Mouse (Mus musculus) CH12.LX (cell line): ENCODE measurements around the gene Cmip. TPM values are rescaled to one million over a fixed set of nuclear protein-coding genes. Genes with fewer than 3 reads are reported as not detected.

Experiments used
- DNase-seq: peaks from one replicate; pipeline ENCODE4 v3.0.0-alpha.2; 2013; ENCODE audit errors: extremely low read depth
- H3K27ac ChIP-seq: 2 replicates; pipeline ENCODE4 v1.5.1; 2012; ENCODE audit warnings: low read depth, mild to moderate bottlenecking, control low read depth, moderate library complexity; ENCODE audit not compliant: insufficient read depth
- H3K27me3 ChIP-seq: replicated peaks from 2 replicates; pipeline ENCODE3; 2012; ENCODE audit warnings: inconsistent platforms
- H3K36me3 ChIP-seq, 2 experiments: replicated peaks in 1 of 2; 2 replicates each; pipeline versions ENCODE3 to v1.6.1; 2012; ENCODE audit warnings: inconsistent platforms in 1 of 2, low read length in 1 of 2, mild to moderate bottlenecking in 1 of 2, mixed read lengths in 1 of 2, moderate library complexity in 1 of 2; ENCODE audit not compliant: control insufficient read depth in 1 of 2, insufficient read depth in 1 of 2
- H3K4me1 ChIP-seq, 2 experiments: 2 replicates each; pipeline ENCODE4 v1.6.1; 2012; ENCODE audit warnings: inconsistent platforms in 1 of 2, moderate library complexity in 1 of 2; ENCODE audit not compliant: insufficient read depth in 2 of 2, control insufficient read depth in 1 of 2
- H3K4me2 ChIP-seq: 2 replicates; pipeline ENCODE4 v1.6.1; 2012; ENCODE audit warnings: low read depth, mild to moderate bottlenecking, control low read depth; ENCODE audit not compliant: poor library complexity, insufficient read depth, severe bottlenecking
- H3K4me3 ChIP-seq, 3 experiments: fragments of 150-350 bp in 1 of 3; sonication (generic) in 1 of 3; replicated peaks in 1 of 3; 2 replicates each; pipeline versions ENCODE3 to v1.5.1; 2011 to 2012; ENCODE audit warnings: low read depth in 2 of 3, low read length in 2 of 3, mild to moderate bottlenecking in 2 of 3, moderate library complexity in 2 of 3, control low read depth in 1 of 3, improper control_type of control experiment in 1 of 3, inconsistent platforms in 1 of 3, mixed read lengths in 1 of 3; ENCODE audit not compliant: poor library complexity in 1 of 3
- H3K79me2 ChIP-seq: replicated peaks from 2 replicates; pipeline ENCODE4 v1.6.1; 2012; ENCODE audit warnings: mild to moderate bottlenecking, moderate library complexity; ENCODE audit not compliant: control insufficient read depth, poor library complexity, insufficient read depth, severe bottlenecking; ENCODE audit errors: extremely low read depth
- H3K9ac ChIP-seq: 2 replicates; pipeline ENCODE4 v1.6.1; 2012; ENCODE audit warnings: low read depth, mild to moderate bottlenecking, control low read depth, moderate library complexity; ENCODE audit not compliant: insufficient read depth
- H3K9me3 ChIP-seq: replicated peaks from 2 replicates; pipeline ENCODE3; 2012; ENCODE audit warnings: low read length, inconsistent platforms, mixed read lengths
- BHLHE40 ChIP-seq: IDR thresholded peaks from 2 replicates; pipeline ENCODE4 v1.6.1; 2011; ENCODE audit warnings: mild to moderate bottlenecking, low read depth, low read length, improper control_type of control experiment
- CHD1 ChIP-seq: IDR thresholded peaks from 2 replicates; pipeline ENCODE4 v1.6.1; 2012; ENCODE audit warnings: low read depth, low read length, improper control_type of control experiment, inconsistent platforms
- CHD2 ChIP-seq: IDR thresholded peaks from 2 replicates; pipeline ENCODE4 v1.6.1; 2011; ENCODE audit warnings: low read length, improper control_type of control experiment
- CTCF ChIP-seq, 2 experiments: IDR thresholded peaks in 1 of 2; conservative IDR thresholded peaks in 1 of 2; 2 replicates each; pipeline ENCODE4 v1.5.1; 2011 to 2012; ENCODE audit warnings: low read depth in 2 of 2, low read length in 2 of 2, improper control_type of control experiment in 1 of 2, inconsistent platforms in 1 of 2, mild to moderate bottlenecking in 1 of 2, moderate library complexity in 1 of 2
- E2F4 ChIP-seq: IDR thresholded peaks from 2 replicates; pipeline ENCODE4 v1.6.1; 2011; ENCODE audit warnings: low read depth, low read length, improper control_type of control experiment; ENCODE audit not compliant: insufficient replicate concordance
- ELF1 ChIP-seq: IDR thresholded peaks from 2 replicates; pipeline ENCODE4 v1.6.1; 2014; ENCODE audit warnings: low read depth, mild to moderate bottlenecking, inconsistent platforms, low read length, improper control_type of control experiment
- EP300 ChIP-seq: IDR thresholded peaks from 2 replicates; pipeline ENCODE4 v1.6.1; 2011; ENCODE audit warnings: low read length, improper control_type of control experiment
- ETS1 ChIP-seq: conservative IDR thresholded peaks from 2 replicates; pipeline ENCODE4 v1.6.1; 2012; ENCODE audit warnings: low read depth, mild to moderate bottlenecking, inconsistent platforms, low read length, improper control_type of control experiment, moderate library complexity
- HCFC1 ChIP-seq: IDR thresholded peaks from 2 replicates; pipeline ENCODE4 v1.6.1; 2012; ENCODE audit warnings: low read depth, mild to moderate bottlenecking, inconsistent platforms, low read length, improper control_type of control experiment
- IRF4 ChIP-seq: IDR thresholded peaks from 2 replicates; pipeline ENCODE4 v1.6.1; 2014; ENCODE audit warnings: low read depth, mild to moderate bottlenecking, inconsistent platforms, low read length, improper control_type of control experiment
- JUND ChIP-seq: conservative IDR thresholded peaks from 2 replicates; pipeline ENCODE4 v1.6.1; 2011; ENCODE audit warnings: low read depth, low read length, improper control_type of control experiment
- KAT2A ChIP-seq: IDR thresholded peaks from 2 replicates; pipeline ENCODE4 v1.6.1; 2012; ENCODE audit warnings: low read length, improper control_type of control experiment, inconsistent platforms; ENCODE audit not compliant: insufficient replicate concordance
- MAFK ChIP-seq: IDR thresholded peaks from 2 replicates; pipeline ENCODE4 v1.6.1; 2011; ENCODE audit warnings: low read length, improper control_type of control experiment; ENCODE audit not compliant: insufficient replicate concordance
- MAX ChIP-seq: IDR thresholded peaks from 2 replicates; pipeline ENCODE4 v1.6.1; 2011; ENCODE audit warnings: low read length, improper control_type of control experiment
- MAZ ChIP-seq: IDR thresholded peaks from 2 replicates; pipeline ENCODE4 v1.6.1; 2012; ENCODE audit warnings: low read depth, mild to moderate bottlenecking, inconsistent platforms, low read length, improper control_type of control experiment, moderate library complexity
- MEF2A ChIP-seq: IDR thresholded peaks from 2 replicates; pipeline ENCODE4 v1.6.1; 2014; ENCODE audit warnings: low read depth, mild to moderate bottlenecking, inconsistent platforms, low read length, improper control_type of control experiment, borderline replicate concordance
- NELFE ChIP-seq: IDR thresholded peaks from 2 replicates; pipeline ENCODE4 v1.6.1; 2011; ENCODE audit warnings: low read depth, low read length, improper control_type of control experiment
- NRF1 ChIP-seq: IDR thresholded peaks from 2 replicates; pipeline ENCODE4 v1.6.1; 2014; ENCODE audit warnings: low read depth, mild to moderate bottlenecking, inconsistent platforms, low read length, improper control_type of control experiment, moderate library complexity
- PAX5 ChIP-seq: IDR thresholded peaks from 2 replicates; pipeline ENCODE4 v1.6.1; 2012; ENCODE audit warnings: low read length, inconsistent platforms, mixed read lengths
- POLR2A ChIP-seq: IDR thresholded peaks from 2 replicates; pipeline ENCODE4 v1.6.1; 2011; ENCODE audit warnings: low read depth, mild to moderate bottlenecking, improper control_type of control experiment, low read length
- POLR2AphosphoS2 ChIP-seq: IDR thresholded peaks from 2 replicates; pipeline ENCODE4 v1.6.1; 2011; ENCODE audit warnings: low read depth, low read length, improper control_type of control experiment
- RCOR1 ChIP-seq: conservative IDR thresholded peaks from 2 replicates; pipeline ENCODE4 v1.6.1; 2012; ENCODE audit warnings: low read depth, mild to moderate bottlenecking, inconsistent platforms, low read length, improper control_type of control experiment
- SIN3A ChIP-seq: IDR thresholded peaks from 2 replicates; pipeline ENCODE4 v1.6.1; 2012; ENCODE audit warnings: low read length, improper control_type of control experiment, inconsistent platforms
- TBP ChIP-seq: conservative IDR thresholded peaks from 2 replicates; pipeline ENCODE4 v1.6.1; 2011; ENCODE audit warnings: low read depth, low read length, improper control_type of control experiment
- TCF12 ChIP-seq: IDR thresholded peaks from 2 replicates; pipeline ENCODE4 v1.6.1; 2014; ENCODE audit warnings: low read depth, mild to moderate bottlenecking, inconsistent platforms, low read length, improper control_type of control experiment
- UBTF ChIP-seq: IDR thresholded peaks from 2 replicates; pipeline ENCODE4 v1.6.1; 2012; ENCODE audit warnings: low read depth, mild to moderate bottlenecking, inconsistent platforms, low read length, improper control_type of control experiment, moderate library complexity
- USF1 ChIP-seq: IDR thresholded peaks from 2 replicates; pipeline ENCODE4 v1.6.1; 2014; ENCODE audit warnings: low read depth, mild to moderate bottlenecking, inconsistent platforms, low read length, improper control_type of control experiment
- USF2 ChIP-seq: conservative IDR thresholded peaks from 2 replicates; pipeline ENCODE4 v1.6.1; 2011; ENCODE audit warnings: low read depth, low read length, improper control_type of control experiment
- ZMIZ1 ChIP-seq: IDR thresholded peaks from 2 replicates; pipeline ENCODE4 v1.6.1; 2012; ENCODE audit warnings: low read depth, mild to moderate bottlenecking, inconsistent platforms, low read length, improper control_type of control experiment
- ZNF384 ChIP-seq: IDR thresholded peaks from 2 replicates; pipeline ENCODE4 v1.6.1; 2012; ENCODE audit warnings: low read depth, low read length, improper control_type of control experiment, inconsistent platforms
- dilution Hi-C: fragments of 300-500 bp; cut with MboI; formaldehyde crosslinking; loops from 2 replicates; pipeline ENCODE4 v1.14.3; 2020; ENCODE audit warnings: low sequenced_read_pairs; ENCODE audit not compliant: extremely low pct_unique_long_range_greater_than_20kb, extremely low pct_ligation_motif_present
- in situ Hi-C: fragments of 300-500 bp; cut with MboI; formaldehyde crosslinking; loops from 3 replicates; pipeline ENCODE4 v1.14.3; 2019; ENCODE audit warnings: low sequenced_read_pairs, low pct_ligation_motif_present, low pct_unique_long_range_greater_than_20kb, mixed read lengths
- polyA plus RNA-seq: library from polyadenylated mRNA; unstranded; fragments of >175 nt; gene quantifications from 2 replicates; pipeline ENCODE4 v1.2.1, GENCODE M21; 2012; ENCODE audit warnings: low read depth; ENCODE audit not compliant: insufficient read length
- total RNA-seq, 2 experiments: library from RNA; depleted of rRNA; stranded (reverse); fragments of 300-350 nt in 1 of 2; fragments of >200 nt in 1 of 2; gene quantifications; 2 replicates each; pipeline ENCODE4 v1.2.3; 2012 to 2014

Gene Cmip
- total and polyA plus RNA-seq, 3 experiments: 5.2 to 39.0 (median 16.5) TPM

DNA sequence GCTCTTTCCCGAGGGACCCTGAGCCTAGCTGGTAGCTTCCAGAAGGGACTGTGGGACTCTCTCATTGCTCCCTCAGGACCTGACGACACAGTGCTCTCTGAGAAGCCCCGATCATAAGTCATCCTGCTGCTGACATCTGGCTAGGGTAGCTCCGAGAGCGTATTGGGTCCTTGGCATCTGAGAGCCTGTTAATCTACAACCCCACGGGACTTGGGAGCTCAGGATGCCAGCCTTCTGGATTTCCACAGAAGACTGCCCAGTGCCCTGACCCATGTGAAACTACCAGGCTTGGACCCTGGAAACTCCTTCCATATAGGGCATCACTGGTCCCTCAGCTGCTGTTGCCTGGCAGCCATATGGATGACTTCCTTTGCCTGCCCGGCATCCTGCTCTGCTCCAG is 43.3 kb downstream of the Cmip start:
- H3K4me1 ChIP-seq: peaks cover 38 to 86% of the 10 kb centered on the region in 2 experiments
- no peak for TF ChIP-seq ZMIZ1
- TF ChIP-seq UBTF: no peak
- TF ChIP-seq RCOR1: no peak
- no peak for TF ChIP-seq MAFK
- no peak for TF ChIP-seq ETS1
- TF ChIP-seq POLR2A: no peak
- TF ChIP-seq MAX: no peak
- no peak for TF ChIP-seq EP300
- no peak for TF ChIP-seq NRF1
- TF ChIP-seq MAZ: no peak
- TF ChIP-seq USF1: no peak
- no peak for TF ChIP-seq CTCF (conservative IDR thresholded peaks at IDR 0.05 in 1 of 2, IDR thresholded peaks at IDR 0.05 in 1 of 2; ENCODE audit: low read depth in 2 of 2, low read length in 2 of 2)
- TF ChIP-seq JUND: no peak
- no peak for TF ChIP-seq ZNF384
- TF ChIP-seq PAX5: no peak
- no peak for TF ChIP-seq SIN3A
- in situ Hi-C loops: loop anchor here (5.0 kb wide), 1 partner anchor 42 kb away; no protein-coding TSS in a partner anchor

DNA sequence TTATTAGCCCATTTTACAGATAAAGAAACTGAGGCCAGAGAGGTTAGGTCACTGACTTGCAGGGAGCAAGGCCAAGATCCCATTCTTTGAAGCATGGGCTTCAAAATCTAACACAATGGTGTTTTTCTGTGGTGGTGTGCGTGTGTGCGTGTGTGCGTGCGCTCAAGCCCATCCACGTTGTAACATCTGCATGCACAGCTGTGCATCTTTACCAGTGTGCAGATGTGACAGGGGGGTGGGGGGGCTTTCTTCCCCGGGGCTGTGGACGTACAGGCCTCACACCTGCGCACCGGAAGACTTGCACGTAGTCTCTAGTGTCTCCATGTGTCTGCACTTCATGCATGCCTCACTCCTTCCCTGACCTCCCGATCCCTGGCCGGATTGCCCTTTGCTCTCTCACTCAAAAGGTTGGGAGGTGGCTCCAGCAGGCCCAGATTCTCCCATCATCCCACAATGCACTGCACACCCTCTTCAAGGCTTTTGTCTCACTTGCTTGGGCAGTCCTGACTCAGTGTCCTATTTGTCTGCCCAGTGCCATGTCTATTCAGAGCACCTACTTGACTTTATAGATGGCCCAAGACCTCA is 44.7 kb downstream of the Cmip start:
- Histone ChIP-seq H3K79me2 (peaks cover 5% of the 10 kb centered on the region), H3K27me3 (no peaks in the 10 kb centered on the region), H3K4me3 (peak overlapping the region in 1 of 3 experiments; percentile 16), H3K4me1 (peaks cover 41 to 89% of the 10 kb centered on the region in 2 experiments), H3K4me2 (0 out of 2 replicates have a peak overlapping the region, but pooled peaks have one; percentile 13), H3K36me3 (peaks cover 0 to 34% of the 10 kb centered on the region in 2 experiments), H3K9me3 (no peaks in the 10 kb centered on the region), H3K9ac (0 out of 2 replicates have a peak overlapping the region, but pooled peaks have one; percentile 9), H3K27ac (peak overlapping the region; percentile 76)
- dilution Hi-C loops: no loop called here
- in situ Hi-C loops: loop anchor here (5.0 kb wide), 1 partner anchor 41 kb away; no protein-coding TSS in a partner anchor
- peak; percentile 37 for DNase-seq
- no peak for TF ChIP-seq JUND
- no peak for TF ChIP-seq IRF4
- no peak for TF ChIP-seq E2F4
- peak; percentile 97 for TF ChIP-seq TCF12
- no peak for TF ChIP-seq KAT2A
- no peak for TF ChIP-seq POLR2AphosphoS2
- 0 out of 2 replicates have a peak, but pooled peaks have one; percentile 10 for TF ChIP-seq CHD2
- TF ChIP-seq ETS1: peak; percentile 59; the same call in 1 of the 2 replicates
- no peak for TF ChIP-seq NRF1
- no peak for TF ChIP-seq NELFE
- no peak for TF ChIP-seq TBP
- TF ChIP-seq CHD1: no peak
- TF ChIP-seq USF2: no peak
- TF ChIP-seq PAX5: no peak
- TF ChIP-seq MEF2A: peak; percentile 25; the same call in 1 of the 2 replicates
- TF ChIP-seq SIN3A: no peak
- TF ChIP-seq UBTF: no peak
- no peak for TF ChIP-seq ELF1
- no peak for TF ChIP-seq CTCF (conservative IDR thresholded peaks at IDR 0.05 in 1 of 2, IDR thresholded peaks at IDR 0.05 in 1 of 2; ENCODE audit: low read depth in 2 of 2, low read length in 2 of 2)
- peak; percentile 51; the same call in 1 of the 2 replicates for TF ChIP-seq MAZ
- TF ChIP-seq MAFK: no peak
- peak; percentile 74 for TF ChIP-seq BHLHE40
- no peak for TF ChIP-seq HCFC1
- no peak for TF ChIP-seq USF1
- TF ChIP-seq POLR2A: no peak
- TF ChIP-seq MAX: 0 out of 2 replicates have a peak, but pooled peaks have one; percentile 42

More for the DNA sequence above, 43.3 kb downstream of the Cmip start:
- no peak overlapping the region for H3K4me3 ChIP-seq
- dilution Hi-C loops: no loop called here
- H3K4me2 ChIP-seq: no peak overlapping the region
- peaks cover 0 to 41% of the 10 kb centered on the region in 2 experiments for H3K36me3 ChIP-seq
- no peak overlapping the region for H3K27ac ChIP-seq
- no peaks in the 10 kb centered on the region; the same call in 1 of the 2 replicates for H3K79me2 ChIP-seq
- DNase-seq: no peak
- no peak overlapping the region for H3K9ac ChIP-seq
- no peaks in the 10 kb centered on the region for H3K27me3 ChIP-seq
- no peaks in the 10 kb centered on the region for H3K9me3 ChIP-seq
